Mouse (Mus musculus): ENCODE results near the gene Slc39a7. TPM values are rescaled to one million over a fixed set of nuclear protein-coding genes. Genes with fewer than 3 reads are reported as not detected.

Gene Slc39a7
- 10 to 100 TPM; 41.5 to 45.7 TPM for total RNA-seq (2021)
- long read RNA-seq, experiment 1, transcript Slc39a7-203 (8 exons, 1,550 nt): minor isoform, 5 of 45 reads
- long read RNA-seq, experiment 1, transcript Slc39a7-201 (7 exons, 2,320 nt): major isoform, 23 of 45 reads
- long read RNA-seq, experiment 1, partial matches to known transcripts: 6 of 45 reads
- long read RNA-seq, experiment 1, other reads (novel, unspliced or antisense): 7 of 45 reads
- long read RNA-seq, experiment 2, transcript Slc39a7-203 (8 exons, 1,550 nt): minor isoform, 7 of 36 reads
- long read RNA-seq, experiment 2, transcript Slc39a7-201 (7 exons, 2,320 nt): major isoform, 21 of 36 reads
- long read RNA-seq, experiment 2, partial matches to known transcripts: 1 of 36 reads
- long read RNA-seq, experiment 2, other reads (novel, unspliced or antisense): 6 of 36 reads

- peak; percentile 99 for DNase-seq
These were observed at the start of gene Slc39a7, which contains the start of gene Rxrb for GRCm38 (mm10) chr17:34031465-34032173. Gene Slc39a7, minus strand, starts transcription at chr17:34031682. Gene Rxrb, plus strand, starts transcription at chr17:34031812.

GRCm38 (mm10) chr17:34079621-34080020 is 48.1 kb upstream of the Slc39a7 start:
- DNase-seq: no peak

- DNase-seq: no peak
These were observed 47.5 kb upstream of the Slc39a7 start for GRCm38 (mm10) chr17:34079002-34079401.

GRCm38 (mm10) chr17:34078148-34078547 is 46.7 kb upstream of the Slc39a7 start:
- no peak for DNase-seq

- no peak for DNase-seq
These were observed 46.1 kb upstream of the Slc39a7 start for GRCm38 (mm10) chr17:34077549-34077948.

GRCm38 (mm10) chr17:34075271-34075670 is 43.8 kb upstream of the Slc39a7 start:
- no peak for DNase-seq

- DNase-seq: no peak
These were observed 40.6 kb upstream of the Slc39a7 start for GRCm38 (mm10) chr17:34072091-34072490.

- DNase-seq: no peak
These were observed 37.4 kb upstream of the Slc39a7 start for GRCm38 (mm10) chr17:34068864-34069263.

GRCm38 (mm10) chr17:34057224-34057623 is 25.7 kb upstream of the Slc39a7 start:
- DNase-seq: no peak

GRCm38 (mm10) chr17:34047404-34048050 is 16.0 kb upstream of the Slc39a7 start:
- no peak for DNase-seq

GRCm38 (mm10) chr17:34045941-34046340 is 14.5 kb upstream of the Slc39a7 start:
- no peak for DNase-seq

- DNase-seq: peak; percentile 85
These were observed 8.3 kb upstream of the Slc39a7 start for GRCm38 (mm10) chr17:34039562-34040450.

GRCm38 (mm10) chr17:34038878-34039561 is 7.5 kb upstream of the Slc39a7 start, which contains the start of gene Col11a2:
Gene Col11a2, plus strand, starts transcription at chr17:34039437.
- no peak for DNase-seq

GRCm38 (mm10) chr17:34038440-34038839 is 7.0 kb upstream of the Slc39a7 start:
- no peak for DNase-seq

- DNase-seq: no peak
These were observed 5.8 kb upstream of the Slc39a7 start for GRCm38 (mm10) chr17:34037241-34037640.

- DNase-seq: no peak
These were observed 5.2 kb upstream of the Slc39a7 start for GRCm38 (mm10) chr17:34036647-34037046.

- no peak for DNase-seq
These were observed 4.0 kb upstream of the Slc39a7 start for GRCm38 (mm10) chr17:34035517-34035916.

- no peak for DNase-seq
These were observed 2.6 kb upstream of the Slc39a7 start for GRCm38 (mm10) chr17:34034064-34034463.

- no peak for DNase-seq
These were observed 2.0 kb upstream of the Slc39a7 start for GRCm38 (mm10) chr17:34033441-34033840.

GRCm38 (mm10) chr17:34032806-34033205 is 1.3 kb upstream of the Slc39a7 start:
- DNase-seq: no peak

GRCm38 (mm10) chr17:34032174-34032632 is 721 bp upstream of the Slc39a7 start:
- no peak for DNase-seq

Measured in gastrocnemius, postnatal 25 days (tissue).